Mouse (Mus musculus) forebrain, embryonic 16.5 days (tissue): Measurements from ENCODE around the gene Rassf8. TPM values are rescaled to one million over a fixed set of nuclear protein-coding genes. Genes with fewer than 3 reads are reported as not detected.

Experiments
- ATAC-seq: fragments of 200-750 bp; cut with Nextera tagmentation; 2 replicates; pipeline ENCODE4 v1.8.0; 2017; ENCODE audit warnings: mild to moderate bottlenecking, moderate library complexity
- H3K27ac ChIP-seq: fragments of 300-500 bp; sonication (generic); 2 replicates; pipeline ENCODE4 v1.5.1; 2014; ENCODE audit warnings: low read length, control low read depth
- H3K27me3 ChIP-seq: fragments of 300-500 bp; sonication (generic); replicated peaks from 2 replicates; pipeline ENCODE4 v1.6.1; 2014; ENCODE audit warnings: low read length; ENCODE audit not compliant: control insufficient read depth, insufficient read depth
- H3K36me3 ChIP-seq: fragments of 300-500 bp; sonication (generic); 2 replicates; pipeline ENCODE4 v1.6.1; 2014; ENCODE audit not compliant: control insufficient read depth, insufficient read depth
- H3K4me1 ChIP-seq: fragments of 300-500 bp; sonication (generic); replicated peaks from 2 replicates; pipeline ENCODE4 v1.6.1; 2014; ENCODE audit warnings: low read length; ENCODE audit not compliant: control insufficient read depth, insufficient read depth
- H3K4me2 ChIP-seq: fragments of 300-500 bp; sonication (generic); 2 replicates; pipeline ENCODE4 v1.6.1; 2014; ENCODE audit warnings: mild to moderate bottlenecking, low read length, control low read depth
- H3K4me3 ChIP-seq: fragments of 300-500 bp; sonication (generic); replicated peaks from 2 replicates; pipeline ENCODE4 v1.5.1; 2014; ENCODE audit warnings: mild to moderate bottlenecking, low read length, control low read depth
- H3K9ac ChIP-seq: fragments of 300-500 bp; sonication (generic); replicated peaks from 2 replicates; pipeline ENCODE4 v1.6.1; 2014; ENCODE audit warnings: low read depth, low read length, control low read depth
- H3K9me3 ChIP-seq: fragments of 300-500 bp; sonication (generic); 2 replicates; pipeline ENCODE4 v1.6.1; 2016; ENCODE audit warnings: low read length; ENCODE audit not compliant: control insufficient read depth
- whole genome bisulfite sequencing: fragments of 180-500 bp; shearing (Covaris S2); extraction: QIAGEN DNeasy Blood & Tissue Kit; methylation state at CpG from one replicate; pipeline ENCODE4 v1.1.7; 2014; 5-methylcytosine and 5-hydroxymethylcytosine counted together
- polyA plus RNA-seq: library from polyadenylated mRNA; unstranded; fragments of >200 nt; fragmentation: Nextera tagmentation; extraction: Ambion mirVana; gene quantifications from 2 replicates; pipeline ENCODE4 v1.2.1, GENCODE M21; 2015

Gene Rassf8
- polyA plus RNA-seq, 1 experiment from 2014 or later = 3.4 TPM

- Histone ChIP-seq H3K27me3 (peaks cover 10% of the 10 kb centered on the region), H3K4me3 (no peak overlapping the region), H3K36me3 (no peaks in the 10 kb centered on the region), H3K9me3 (no peaks in the 10 kb centered on the region), H3K4me2 (no peak overlapping the region), H3K9ac (no peak overlapping the region), H3K27ac (no peak overlapping the region), H3K4me1 (peaks cover 11% of the 10 kb centered on the region)
- WGBS = 89% methylated on average over 7 of the region's 7 CpGs
- ATAC-seq = no peak
Observed at GRCm38 (mm10) chr6:145857428-145857827, 110.9 kb downstream of the Rassf8 start.

- Histone ChIP-seq H3K4me3 (no peak overlapping the region), H3K9me3 (no peaks in the 10 kb centered on the region), H3K27me3 (peaks cover 13% of the 10 kb centered on the region), H3K9ac (no peak overlapping the region), H3K27ac (no peak overlapping the region), H3K4me2 (no peak overlapping the region), H3K4me1 (peaks cover 15% of the 10 kb centered on the region), H3K36me3 (no peaks in the 10 kb centered on the region)
- ATAC-seq = no peak
- WGBS = 76% methylated on average over 8 of the region's 8 CpGs
Observed at GRCm38 (mm10) chr6:145858414-145858813, 111.9 kb downstream of the Rassf8 start.

- ATAC-seq = no peak
- Histone ChIP-seq H3K27ac (no peak overlapping the region), H3K36me3 (no peaks in the 10 kb centered on the region), H3K4me2 (no peak overlapping the region), H3K27me3 (peaks cover 29% of the 10 kb centered on the region), H3K4me1 (peaks cover 26% of the 10 kb centered on the region), H3K9me3 (no peaks in the 10 kb centered on the region), H3K9ac (no peak overlapping the region), H3K4me3 (no peak overlapping the region)
- WGBS = 57% methylated on average over 2 of the region's 2 CpGs
Observed at GRCm38 (mm10) chr6:145860350-145860749, 113.8 kb downstream of the Rassf8 start.

- no peaks in the 10 kb centered on the region for H3K36me3 ChIP-seq
- H3K9me3 ChIP-seq = no peaks in the 10 kb centered on the region
- no peak for ATAC-seq
- no peak overlapping the region for H3K9ac ChIP-seq
- H3K4me1 ChIP-seq = peaks cover 30% of the 10 kb centered on the region
- 73% methylated on average over 9 of the region's 9 CpGs for WGBS
- peaks cover 32% of the 10 kb centered on the region for H3K27me3 ChIP-seq
- no peak overlapping the region for H3K4me3 ChIP-seq
- peak overlapping the region; percentile 77; the same call in 1 of the 2 replicates for H3K4me2 ChIP-seq
- H3K27ac ChIP-seq = no peak overlapping the region
Observed at GRCm38 (mm10) chr6:145861462-145862227, 115.1 kb downstream of the Rassf8 start.

GRCm38 (mm10) chr6:145862321-145862720 lies 115.8 kb downstream of the Rassf8 start:
- 19% methylated on average over 4 of the region's 4 CpGs for WGBS
- H3K4me1 ChIP-seq = peaks cover 34% of the 10 kb centered on the region
- H3K27me3 ChIP-seq = peaks cover 32% of the 10 kb centered on the region
- H3K9ac ChIP-seq = peak overlapping the region; percentile 67
- peak overlapping the region; percentile 77 for H3K4me2 ChIP-seq
- no peaks in the 10 kb centered on the region for H3K9me3 ChIP-seq
- H3K27ac ChIP-seq = no peak overlapping the region
- ATAC-seq = no peak
- H3K4me3 ChIP-seq = peak overlapping the region; percentile 57
- no peaks in the 10 kb centered on the region for H3K36me3 ChIP-seq

GRCm38 (mm10) chr6:145862739-145863064 lies 116.2 kb downstream of the Rassf8 start:
- Histone ChIP-seq H3K9me3 (no peaks in the 10 kb centered on the region), H3K4me1 (peaks cover 34% of the 10 kb centered on the region), H3K4me2 (peak overlapping the region; percentile 77), H3K36me3 (no peaks in the 10 kb centered on the region), H3K4me3 (peak overlapping the region; percentile 57), H3K9ac (peak overlapping the region; percentile 67), H3K27me3 (peaks cover 30% of the 10 kb centered on the region), H3K27ac (no peak overlapping the region)
- 2% methylated on average over 35 of the region's 35 CpGs for WGBS
- ATAC-seq = 0 out of 2 replicates have a peak, but pooled peaks have one; percentile 1

- H3K36me3 ChIP-seq = no peaks in the 10 kb centered on the region
- H3K4me1 ChIP-seq = peaks cover 34% of the 10 kb centered on the region
- peak overlapping the region; percentile 77 for H3K4me2 ChIP-seq
- no peak overlapping the region for H3K27ac ChIP-seq
- H3K9me3 ChIP-seq = no peaks in the 10 kb centered on the region
- ATAC-seq = peak; percentile 64
- under 1% methylated on average over 100 of the region's 105 CpGs for WGBS
- H3K4me3 ChIP-seq = peak overlapping the region; percentile 57
- peaks cover 32% of the 10 kb centered on the region for H3K27me3 ChIP-seq
- H3K9ac ChIP-seq = peak overlapping the region; percentile 67
Observed at GRCm38 (mm10) chr6:145863065-145863971, 116.8 kb downstream of the Rassf8 start.

GRCm38 (mm10) chr6:145864171-145864570 lies 117.6 kb downstream of the Rassf8 start:
- no peak overlapping the region for H3K9ac ChIP-seq
- H3K9me3 ChIP-seq = no peaks in the 10 kb centered on the region
- H3K4me3 ChIP-seq = peak overlapping the region; percentile 57
- 2% methylated on average over 8 of the region's 8 CpGs for WGBS
- H3K27me3 ChIP-seq = peaks cover 32% of the 10 kb centered on the region
- peaks cover 34% of the 10 kb centered on the region for H3K4me1 ChIP-seq
- peak overlapping the region; percentile 77 for H3K4me2 ChIP-seq
- H3K27ac ChIP-seq = no peak overlapping the region
- no peaks in the 10 kb centered on the region for H3K36me3 ChIP-seq
- no peak for ATAC-seq

GRCm38 (mm10) chr6:145865289-145865885 lies 118.8 kb downstream of the Rassf8 start, which contains the start of gene Bhlhe41:
Bhlhe41 (minus strand) TSS chr6:145865558.
- no peaks in the 10 kb centered on the region for H3K9me3 ChIP-seq
- H3K4me1 ChIP-seq = peaks cover 34% of the 10 kb centered on the region
- H3K9ac ChIP-seq = peak within 1 kb of the TSS; percentile 65
- peaks cover 32% of the 10 kb centered on the region for H3K27me3 ChIP-seq
- H3K4me2 ChIP-seq = peak within 1 kb of the TSS; percentile 99
- H3K27ac ChIP-seq = no peak within 1 kb of the TSS
- no peaks in the 10 kb centered on the region for H3K36me3 ChIP-seq
- peak within 1 kb of the TSS; percentile 68 for H3K4me3 ChIP-seq
- peak; percentile 13 for ATAC-seq
- WGBS = under 1% methylated on average over 47 of the region's 57 CpGs
